Mouse (Mus musculus): ENCODE data around the gene Zfyve1.

The Zfyve1 gene

GRCm38 (mm10) chr12:83578896-83579569 is 18.0 kb downstream of the Zfyve1 start:
- peak; percentile 91 for DNase-seq

- no peak for DNase-seq
Observed at GRCm38 (mm10) chr12:83578356-83578755, 18.7 kb downstream of the Zfyve1 start.

GRCm38 (mm10) chr12:83577445-83577844 is 19.6 kb downstream of the Zfyve1 start:
- no peak for DNase-seq

GRCm38 (mm10) chr12:83572717-83573116 is 24.3 kb downstream of the Zfyve1 start:
- DNase-seq = no peak

GRCm38 (mm10) chr12:83569866-83570265 is 27.2 kb downstream of the Zfyve1 start:
- no peak for DNase-seq

GRCm38 (mm10) chr12:83562589-83562988 is 34.4 kb downstream of the Zfyve1 start:
- DNase-seq = no peak

GRCm38 (mm10) chr12:83560189-83560588 is 36.8 kb downstream of the Zfyve1 start:
- no peak for DNase-seq

- no peak for DNase-seq
Observed at GRCm38 (mm10) chr12:83558496-83558895, 38.5 kb downstream of the Zfyve1 start.

- DNase-seq = no peak
Observed at GRCm38 (mm10) chr12:83555605-83556004, 41.4 kb downstream of the Zfyve1 start.

- DNase-seq = no peak
Observed at GRCm38 (mm10) chr12:83553816-83554215, 43.2 kb downstream of the Zfyve1 start.

- no peak for DNase-seq
Observed at GRCm38 (mm10) chr12:83551305-83551704, 45.7 kb downstream of the Zfyve1 start.

GRCm38 (mm10) chr12:83544791-83545190 is 52.2 kb downstream of the Zfyve1 start:
- no peak for DNase-seq

- DNase-seq = no peak
Observed at GRCm38 (mm10) chr12:83543997-83544396, 53.0 kb downstream of the Zfyve1 start.

- no peak for DNase-seq
Observed at GRCm38 (mm10) chr12:83536039-83536438, 61.0 kb downstream of the Zfyve1 start.

GRCm38 (mm10) chr12:83535428-83535827 is 61.6 kb downstream of the Zfyve1 start:
- no peak for DNase-seq

GRCm38 (mm10) chr12:83534190-83534589 is 62.8 kb downstream of the Zfyve1 start:
- no peak for DNase-seq

GRCm38 (mm10) chr12:83532966-83533365 is 64.1 kb downstream of the Zfyve1 start:
- DNase-seq = no peak

GRCm38 (mm10) chr12:83531992-83532391 is 65.0 kb downstream of the Zfyve1 start:
- no peak for DNase-seq

- DNase-seq = no peak
Observed at GRCm38 (mm10) chr12:83528665-83529064, 68.4 kb downstream of the Zfyve1 start.

GRCm38 (mm10) chr12:83527816-83528215 is 69.2 kb downstream of the Zfyve1 start:
- DNase-seq = no peak

GRCm38 (mm10) chr12:83525822-83526544 is 71.0 kb downstream of the Zfyve1 start:
- DNase-seq = no peak

- DNase-seq = no peak
Observed at GRCm38 (mm10) chr12:83524329-83524728, 72.7 kb downstream of the Zfyve1 start.

- DNase-seq = no peak
Observed at GRCm38 (mm10) chr12:83523892-83524291, 73.1 kb downstream of the Zfyve1 start.

GRCm38 (mm10) chr12:83523056-83523455 is 74.0 kb downstream of the Zfyve1 start:
- DNase-seq = no peak

- DNase-seq = no peak
Observed at GRCm38 (mm10) chr12:83521083-83521482, 75.9 kb downstream of the Zfyve1 start.

All from kidney, adult 9 months (tissue).